Mouse (Mus musculus): ENCODE measurements around the gene Cspg5.
A peak's percentile ranks its signal among the peaks of the same experiment; 100 is the strongest.

Cspg5 gene

DNA sequence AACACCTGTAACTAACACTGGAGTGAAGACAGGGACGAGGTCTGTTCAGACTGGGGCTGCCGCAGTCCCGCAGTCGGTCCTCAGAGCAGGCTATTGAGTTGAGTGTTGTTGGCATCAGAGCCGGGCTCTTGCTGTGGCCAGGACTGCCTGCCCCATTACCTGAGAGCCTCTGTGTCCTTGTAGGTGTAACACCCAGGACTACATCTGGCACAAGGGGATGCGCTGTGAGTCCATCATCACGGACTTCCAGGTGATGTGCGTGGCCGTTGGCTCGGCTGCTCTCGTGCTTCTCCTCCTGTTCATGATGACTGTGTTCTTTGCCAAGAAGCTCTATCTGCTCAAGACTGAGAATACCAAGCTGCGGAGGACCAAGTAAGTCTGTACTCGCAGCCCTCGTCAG, 7.2 kb downstream of the Cspg5 start:
- no peak for DNase-seq (ENCODE audit: low spot score in 2 of 2)

DNA sequence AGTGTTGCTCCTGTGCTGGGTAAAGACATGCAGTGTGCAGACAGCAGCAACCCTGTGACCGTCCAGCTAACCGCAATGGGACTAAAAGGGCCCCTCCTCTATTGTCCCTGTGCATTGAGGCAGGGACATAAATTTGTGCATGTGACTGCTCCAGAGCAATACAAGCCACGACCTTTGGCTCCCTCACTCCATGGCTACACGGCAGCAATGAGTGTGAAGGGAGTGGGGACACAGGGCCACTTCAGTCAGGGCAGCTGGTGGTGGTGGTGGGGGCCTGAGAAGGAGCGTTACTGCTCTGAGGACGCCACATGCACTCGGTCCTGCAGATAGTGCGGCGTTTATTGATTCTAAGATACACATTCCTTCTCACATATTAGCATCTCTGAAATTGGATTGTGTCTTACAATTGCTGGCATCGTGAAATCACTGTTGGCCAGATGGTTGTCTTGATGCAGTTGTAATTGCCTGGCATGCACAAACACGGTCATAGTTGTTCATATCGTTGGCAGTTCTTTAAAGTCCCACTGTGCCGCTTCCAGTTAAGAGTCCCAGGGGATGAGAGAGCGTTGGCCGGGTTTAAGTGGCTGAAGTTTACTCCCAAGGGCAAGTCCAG, 11.9 kb downstream of the Cspg5 start:
- no peak for DNase-seq (ENCODE audit: low spot score in 2 of 2)

DNA sequence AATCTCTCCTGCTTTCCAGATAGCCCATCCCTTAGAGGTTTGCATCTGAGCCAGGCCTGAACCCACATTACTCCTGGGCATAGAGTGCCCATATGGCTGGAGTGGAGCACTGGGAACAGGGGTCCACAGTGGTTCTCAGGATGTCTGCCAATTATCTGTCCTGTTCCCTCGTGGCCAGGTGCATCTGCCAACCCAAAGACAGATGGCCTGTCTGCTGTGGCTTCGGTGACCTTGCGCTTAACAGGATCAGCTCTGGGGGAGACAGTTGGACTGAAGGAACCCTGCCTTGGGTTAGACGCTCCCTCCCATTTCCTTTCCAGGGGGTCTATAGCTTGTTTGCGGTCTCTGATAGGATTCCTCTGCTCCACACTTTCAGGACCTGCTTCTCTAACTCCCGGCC, 15.1 kb downstream of the Cspg5 start:
- DNase-seq (ENCODE audit: low spot score in 2 of 2), result no peak

DNA sequence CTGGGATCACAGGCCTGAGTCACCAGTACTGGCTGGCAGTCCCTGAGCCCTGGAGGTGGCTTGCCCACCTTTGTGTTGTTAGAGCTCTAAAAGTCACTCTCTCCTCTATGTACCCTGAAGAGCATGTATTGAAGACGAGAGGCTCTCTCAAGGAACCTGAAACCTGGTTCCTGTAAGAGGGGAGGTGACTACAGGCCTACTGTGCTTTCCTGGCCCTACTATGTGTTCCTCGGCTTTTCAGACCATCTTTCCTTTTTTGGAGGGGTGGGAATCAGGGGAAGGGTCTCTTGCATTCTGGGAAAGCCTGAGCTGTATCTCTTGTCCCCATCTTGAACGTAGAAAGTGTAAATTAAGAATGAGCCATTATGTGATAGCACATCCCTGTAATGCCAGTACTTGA, 15.5 kb downstream of the Cspg5 start:
- DNase-seq (ENCODE audit: low spot score in 2 of 2), result no peak

DNA sequence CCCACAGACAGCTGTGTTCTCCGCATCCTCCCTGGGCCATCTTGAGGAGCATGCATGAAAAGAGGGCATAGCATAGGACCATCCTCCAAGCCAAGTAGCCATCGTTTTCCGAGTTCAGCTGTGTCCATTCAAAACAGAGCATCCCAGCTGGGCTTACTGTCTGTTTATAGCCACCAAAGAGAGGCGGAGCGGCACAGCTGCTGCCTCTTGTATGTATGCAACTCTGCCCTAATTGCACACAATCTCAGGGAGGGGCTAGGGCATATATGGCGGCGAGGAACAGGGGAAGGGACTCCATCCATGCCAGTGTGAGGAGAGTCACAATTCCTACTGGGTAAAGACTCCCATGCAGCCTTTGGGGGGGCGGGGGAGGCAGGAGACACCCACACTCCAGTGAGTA, 19.6 kb downstream of the Cspg5 start:
- no peak for DNase-seq (ENCODE audit: low spot score in 2 of 2)

DNA sequence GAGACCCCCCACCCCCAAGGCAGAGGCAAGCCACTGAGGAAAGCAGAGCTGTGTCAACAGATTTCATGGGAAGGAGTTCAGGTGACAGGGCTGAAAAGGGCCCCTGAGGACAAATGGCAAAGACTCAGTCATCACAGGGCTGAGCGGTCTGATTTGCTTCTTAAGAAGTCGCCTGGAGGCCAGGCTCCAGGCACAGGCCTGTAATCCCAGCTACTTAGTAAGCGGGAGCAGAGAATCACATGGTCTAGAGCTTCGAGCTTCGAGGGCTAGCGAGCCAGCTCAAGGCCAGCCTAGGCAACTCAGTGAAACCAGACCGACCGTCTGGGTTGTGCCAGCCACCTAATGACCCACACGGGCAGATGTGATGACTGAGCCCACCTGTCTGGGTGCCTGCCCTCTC, 21.4 kb downstream of the Cspg5 start:
- DNase-seq (ENCODE audit: low spot score in 2 of 2), result no peak

DNA sequence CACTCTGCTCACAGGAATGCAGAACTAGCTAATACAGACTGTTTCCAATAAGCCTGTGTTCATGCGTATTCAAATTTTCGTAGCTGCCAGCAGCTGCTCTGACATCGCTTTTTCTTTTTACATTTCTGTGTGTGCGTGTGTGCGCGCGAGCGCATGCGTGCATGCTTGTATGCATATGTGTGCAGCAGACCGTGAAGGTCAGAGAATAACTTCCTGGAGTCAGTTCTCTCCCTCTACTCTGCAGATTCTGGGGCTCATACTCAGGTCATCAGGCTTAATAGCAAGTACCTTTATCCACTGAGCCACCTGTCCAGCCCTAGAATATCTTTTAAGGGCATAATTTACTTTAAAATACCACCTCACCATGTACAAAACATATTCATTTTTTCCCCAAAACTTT, 24.8 kb downstream of the Cspg5 start:
- no peak for DNase-seq (ENCODE audit: low spot score in 2 of 2)

DNA sequence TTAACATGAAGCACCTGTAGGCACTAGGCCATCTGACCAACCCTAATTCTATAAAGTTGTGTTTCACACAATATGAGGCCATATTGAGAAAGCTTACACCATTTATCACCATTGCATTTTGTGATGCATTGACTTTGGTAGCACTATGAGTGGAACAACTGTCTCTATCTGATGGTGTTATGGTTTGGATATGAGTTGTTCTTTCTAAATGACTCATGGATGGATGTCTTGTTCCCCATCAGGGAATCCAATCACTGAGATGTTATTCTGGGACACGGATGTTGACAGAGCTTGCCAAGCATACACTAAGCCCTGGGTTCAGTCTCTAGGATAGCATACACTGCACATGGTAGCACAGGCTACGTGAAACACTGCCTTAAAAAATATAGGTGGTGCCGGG, 28.7 kb downstream of the Cspg5 start:
- no peak for DNase-seq (ENCODE audit: low spot score in 2 of 2)

DNA sequence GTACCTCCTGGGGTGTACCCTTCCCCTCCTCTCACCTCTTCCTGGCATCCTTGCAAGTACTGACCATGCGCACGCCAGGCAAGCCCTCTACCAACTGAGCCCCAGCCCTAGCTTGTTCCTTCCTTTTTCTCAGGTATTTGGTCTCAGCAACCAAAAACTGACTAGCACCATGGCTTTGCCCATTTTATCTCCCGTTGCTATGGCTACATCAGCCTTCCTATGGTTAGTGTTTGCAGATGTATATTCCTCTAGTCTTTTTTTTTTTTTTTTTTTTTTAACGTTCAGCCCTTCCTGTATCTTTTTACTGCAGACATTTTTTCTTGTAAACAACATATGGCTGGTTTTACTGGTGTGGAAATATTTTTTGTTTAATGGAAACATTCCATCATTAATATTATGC, 29.9 kb downstream of the Cspg5 start:
- DNase-seq (ENCODE audit: low spot score in 2 of 2), result no peak

DNA sequence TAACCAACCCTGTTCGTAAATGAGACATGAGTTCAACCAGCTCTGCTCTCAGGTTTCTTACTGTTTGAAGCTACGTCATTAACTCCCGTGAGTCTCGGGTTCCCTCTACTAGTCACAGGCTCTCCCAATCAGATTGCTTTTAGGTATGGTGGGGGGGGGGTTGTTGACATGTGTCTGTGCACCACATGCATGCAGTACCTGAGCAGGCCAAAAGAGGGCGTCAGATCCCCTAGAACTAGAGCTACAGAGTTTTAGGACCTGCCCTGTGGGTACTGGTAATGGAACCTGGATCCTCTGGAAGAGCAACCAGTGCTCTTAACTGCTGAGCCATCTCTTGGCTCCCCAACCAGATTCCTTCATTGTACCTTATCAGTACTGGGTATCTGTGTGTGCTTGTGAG, 32.3 kb downstream of the Cspg5 start:
- DNase-seq (ENCODE audit: low spot score in 2 of 2), result no peak

DNA sequence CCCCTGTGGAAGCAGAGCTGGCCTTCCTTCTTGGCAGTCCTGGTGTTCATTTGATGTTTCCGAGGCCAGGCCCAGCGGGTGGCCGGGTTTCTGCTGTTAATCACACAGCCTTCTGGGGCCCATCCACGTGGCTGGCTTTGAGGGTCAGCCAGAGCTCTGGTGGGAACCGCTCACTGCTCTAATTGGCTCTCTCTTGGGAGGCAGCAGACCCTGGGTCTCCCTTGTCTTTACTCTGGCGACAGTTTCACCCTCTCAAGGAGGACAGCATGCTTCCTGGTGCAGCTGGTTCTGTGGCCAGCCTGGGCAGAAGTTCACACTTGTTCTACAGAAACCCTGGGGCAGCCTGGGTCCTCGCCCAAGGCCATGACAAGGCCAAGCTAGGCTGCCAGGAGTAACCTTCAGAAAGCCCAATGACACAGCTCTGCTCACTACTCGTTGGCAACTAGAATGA, 33.9 kb downstream of the Cspg5 start:
- peak; percentile 67 to 85 for DNase-seq (ENCODE audit: low spot score in 2 of 2)

DNA sequence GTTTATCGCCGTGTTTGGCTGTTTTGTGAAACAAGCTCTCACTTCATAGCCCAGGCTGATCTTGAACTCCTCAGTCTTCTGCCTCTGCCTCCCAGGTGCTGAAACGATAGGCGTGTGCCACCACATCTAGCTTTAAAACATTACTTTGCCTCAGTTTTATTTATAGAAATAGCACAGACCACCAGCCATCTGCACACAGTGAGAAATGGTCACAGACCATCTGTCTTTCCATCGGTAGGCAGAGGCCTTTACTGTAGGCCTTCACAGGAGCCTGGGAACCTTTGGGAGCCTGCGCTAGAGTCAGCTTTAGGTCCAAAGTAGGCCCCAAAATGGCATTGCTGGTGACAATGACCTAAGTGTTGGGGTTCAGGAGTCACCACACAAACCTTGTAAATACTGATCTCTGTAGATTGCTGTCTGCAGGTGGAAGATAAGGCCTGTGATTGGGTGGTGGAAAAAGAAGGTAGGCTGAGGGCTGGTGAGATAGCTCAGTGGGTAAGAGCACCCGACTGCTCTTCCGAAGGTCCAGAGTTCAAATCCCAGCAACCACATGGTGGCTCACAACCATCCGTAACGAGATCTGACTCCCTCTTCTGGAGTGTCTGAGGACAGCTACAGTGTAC, 40.6 kb downstream of the Cspg5 start:
- DNase-seq (ENCODE audit: low spot score in 2 of 2), result no peak

DNA sequence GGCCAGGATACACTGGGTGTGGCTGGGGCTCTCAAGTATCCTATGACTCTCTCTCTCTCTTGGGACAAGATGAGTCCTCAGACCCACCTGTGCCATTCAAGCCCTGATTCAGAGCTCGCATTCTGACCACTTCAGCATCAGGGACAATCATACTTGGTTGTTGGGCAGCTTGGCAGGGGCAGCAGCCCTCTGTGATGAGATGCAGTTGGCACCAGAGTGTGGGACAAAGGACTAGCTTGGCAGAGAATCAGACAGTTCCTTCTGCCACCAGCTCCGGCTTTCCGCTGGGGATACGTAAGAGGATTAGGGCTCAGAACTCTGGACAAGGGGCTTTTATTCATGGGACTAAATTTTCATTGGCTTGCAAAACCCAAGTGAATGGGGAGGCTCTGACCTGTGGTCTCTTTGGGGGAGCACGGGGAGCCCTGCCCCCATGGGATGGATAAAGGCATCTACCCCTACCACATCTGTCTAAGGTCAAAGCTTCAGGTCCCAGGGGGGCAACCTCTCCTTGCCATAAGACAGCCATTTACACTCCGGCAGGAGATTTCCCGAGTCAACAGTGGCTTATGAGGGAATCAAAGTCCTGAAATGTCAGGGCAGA, 43.8 kb downstream of the Cspg5 start:
- peak; percentile 55 to 77 for DNase-seq (ENCODE audit: low spot score in 2 of 2)

DNA sequence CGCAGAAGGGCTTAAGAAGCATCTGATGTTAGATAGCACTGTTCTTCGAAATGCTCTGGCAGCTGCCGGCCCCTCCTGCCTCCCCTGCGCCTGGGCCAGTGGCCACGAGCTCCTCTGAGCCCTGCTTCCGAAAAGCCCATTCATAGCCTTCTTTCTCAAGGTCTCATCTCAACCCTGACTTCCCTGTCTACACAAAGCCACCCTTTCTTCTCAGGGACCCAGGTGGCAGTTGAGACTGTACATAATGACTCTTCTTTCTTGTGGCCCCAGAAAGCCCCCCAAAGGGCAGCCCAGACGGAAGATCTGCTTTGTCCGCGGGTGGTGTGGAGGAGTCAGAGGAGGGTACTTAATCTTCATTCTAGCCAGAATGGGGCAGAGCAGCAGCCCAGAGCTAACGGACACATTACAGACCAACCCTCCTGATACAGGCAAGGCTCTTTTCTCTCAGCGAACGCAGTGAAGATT, 49.7 kb downstream of the Cspg5 start:
- DNase-seq (ENCODE audit: low spot score in 2 of 2), result peak; percentile 44 to 53

DNA sequence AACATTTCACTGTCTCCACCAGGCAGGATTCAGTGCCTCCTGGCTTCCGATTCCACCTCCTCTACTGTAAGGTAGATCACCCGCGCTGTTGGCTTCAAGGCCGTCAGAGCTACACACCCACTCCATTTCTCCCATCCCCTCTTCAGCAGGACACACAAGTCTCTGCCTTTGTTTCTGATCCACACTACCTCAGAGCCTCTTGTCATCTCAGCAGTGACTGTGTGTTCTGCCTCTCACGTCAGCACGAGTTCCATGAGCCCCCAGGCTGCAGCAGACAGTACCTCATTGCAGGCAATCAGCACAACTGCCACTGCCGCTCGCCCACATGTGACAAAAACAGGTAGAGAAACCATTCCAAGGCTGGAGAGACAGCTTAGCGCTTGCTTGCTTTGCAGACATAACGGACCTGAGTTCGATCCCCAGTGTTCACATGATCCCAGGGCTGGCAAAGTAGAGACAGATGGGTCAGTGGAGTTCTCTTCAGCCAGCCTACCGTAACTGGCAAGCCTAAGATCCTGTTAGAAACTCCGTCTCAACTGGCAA, 50.4 kb downstream of the Cspg5 start:
- no peak for DNase-seq (ENCODE audit: low spot score in 2 of 2)

DNA sequence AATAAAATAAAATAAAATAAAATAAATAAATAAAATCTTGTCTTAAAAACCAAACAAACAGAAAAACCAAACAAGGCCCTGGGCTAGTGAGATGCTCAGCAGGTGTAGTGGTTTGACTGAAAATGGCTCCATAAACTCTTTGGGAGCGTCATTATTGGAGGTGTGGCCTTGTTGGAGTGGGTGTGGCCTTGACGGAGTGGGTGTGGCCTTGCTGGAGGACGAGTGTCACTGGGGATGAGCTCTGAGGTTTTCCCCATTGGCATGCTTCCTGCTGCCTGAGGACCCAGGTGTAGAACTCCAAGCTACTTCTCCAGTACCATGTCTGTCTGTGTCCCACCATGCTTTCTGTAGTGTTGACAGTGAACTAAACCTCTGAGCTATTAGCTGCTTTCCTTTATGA, 51.2 kb downstream of the Cspg5 start:
- DNase-seq (ENCODE audit: low spot score in 2 of 2), result no peak

DNA sequence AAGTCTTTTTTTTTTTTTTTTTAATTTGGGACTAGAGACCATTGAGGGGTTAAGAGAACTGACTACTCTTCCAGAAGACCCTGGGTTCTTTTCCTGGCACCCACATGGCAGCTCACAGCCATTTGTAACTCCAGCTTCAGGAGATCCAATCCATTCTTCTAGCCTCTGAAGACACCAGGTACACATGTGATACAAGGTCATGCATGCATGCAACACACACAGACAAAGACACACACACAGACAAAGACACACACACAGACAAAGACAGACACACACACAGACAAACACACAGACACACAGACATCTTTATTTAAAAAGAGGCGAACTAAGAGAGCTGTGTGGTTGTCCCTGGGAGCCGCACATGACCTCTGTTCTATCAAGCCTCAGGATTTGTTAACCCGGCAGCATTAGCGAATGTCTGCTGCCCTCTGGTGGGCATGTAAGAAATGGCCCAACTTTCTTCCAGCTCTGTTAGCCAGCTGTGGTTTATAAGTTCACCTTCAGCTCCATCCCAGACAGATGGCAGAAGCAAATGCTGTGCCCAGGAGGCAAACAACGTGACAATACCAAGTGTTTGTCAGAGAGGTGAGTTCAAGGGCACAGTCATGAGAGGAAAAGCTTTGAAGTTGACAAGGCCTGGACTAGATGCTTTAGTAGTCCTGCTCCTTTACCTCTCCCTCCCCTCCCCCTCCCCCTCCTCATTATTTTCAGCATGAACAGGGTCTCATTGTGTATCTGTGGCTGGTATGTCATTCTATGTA, 53.5 kb downstream of the Cspg5 start:
- peak; percentile 66 to 85 for DNase-seq (ENCODE audit: low spot score in 2 of 2)

DNA sequence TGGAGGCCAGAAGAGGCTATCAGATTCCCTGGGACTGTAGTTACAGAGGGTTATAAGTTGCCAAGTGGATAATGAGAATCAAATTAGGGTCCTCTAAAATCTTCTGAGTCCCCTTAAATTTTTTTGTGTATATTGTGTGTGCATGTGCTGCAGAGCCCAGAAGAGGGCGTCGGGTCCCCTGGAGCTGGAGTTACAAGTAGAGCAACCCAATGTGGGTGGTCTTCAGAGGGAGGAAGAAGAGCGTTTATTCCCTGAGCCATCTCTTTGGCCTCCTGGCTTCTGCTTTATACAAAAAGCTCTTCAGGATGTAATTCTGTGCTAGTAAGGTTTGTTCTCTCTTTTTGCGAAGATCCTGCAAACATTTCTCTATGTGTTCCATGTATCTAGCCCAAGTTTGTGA, 60.9 kb downstream of the Cspg5 start:
- DNase-seq (ENCODE audit: low spot score in 2 of 2), result no peak

DNA sequence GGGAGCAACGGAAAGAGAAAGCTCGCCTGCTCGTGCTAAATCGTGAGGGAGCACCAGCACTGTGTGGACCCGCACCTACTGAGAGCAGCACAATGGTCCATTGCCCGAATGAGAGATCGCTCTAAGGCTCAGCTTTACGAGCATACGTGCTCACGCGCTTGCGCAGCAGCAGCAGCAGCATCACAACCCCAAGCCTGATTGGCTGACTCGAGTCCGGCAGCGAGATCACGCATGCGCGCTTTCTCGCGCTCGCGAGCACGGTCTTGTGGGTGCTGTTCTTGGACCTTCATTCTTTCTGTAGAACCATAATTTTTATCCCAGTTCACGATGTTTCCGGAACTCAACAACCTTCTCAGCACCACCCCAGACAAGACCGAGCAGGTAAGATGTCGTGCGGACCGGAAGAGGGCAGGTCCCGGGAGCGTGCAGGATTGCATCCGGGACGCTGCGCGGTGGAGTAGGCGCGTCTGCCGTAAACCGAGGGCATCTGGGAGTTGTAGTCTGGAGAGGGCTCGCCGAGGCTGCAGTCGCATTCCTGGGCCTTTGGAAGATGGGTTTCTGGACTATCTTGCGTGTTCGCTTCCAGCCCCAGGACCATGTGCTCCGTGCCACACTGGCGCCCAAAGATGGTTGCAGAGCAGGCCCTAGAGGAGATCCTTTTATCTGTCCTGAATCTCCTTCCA, 61.5 kb downstream of the Cspg5 start, which contains the start of gene Elp6:
TSS of gene Elp6 (plus strand) at position 205 of the 683 bp plus-strand sequence.
- peak; percentile 85 to 91 for DNase-seq (ENCODE audit: low spot score in 2 of 2)

DNA sequence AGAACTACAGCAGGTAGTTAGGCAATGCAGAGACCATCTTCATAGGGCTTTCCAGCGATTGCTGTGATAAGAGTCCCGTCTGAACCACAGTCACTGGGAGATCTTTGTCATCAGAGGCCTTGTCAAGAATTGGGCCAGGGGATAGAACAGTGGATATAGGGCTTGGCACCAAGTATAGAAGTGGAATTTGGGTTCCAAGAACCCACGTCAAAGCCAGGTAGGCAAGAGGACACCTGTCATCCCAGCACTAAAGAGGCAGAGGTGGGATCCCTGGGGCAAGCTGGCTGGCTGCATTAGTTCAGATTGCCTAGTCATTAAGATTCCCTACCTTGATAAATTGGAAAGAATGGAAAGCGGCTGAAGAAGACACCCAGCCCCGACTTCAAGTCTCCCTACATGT, 62.8 kb downstream of the Cspg5 start:
- no peak for DNase-seq (ENCODE audit: low spot score in 2 of 2)
